In the genomic region with DNA sequence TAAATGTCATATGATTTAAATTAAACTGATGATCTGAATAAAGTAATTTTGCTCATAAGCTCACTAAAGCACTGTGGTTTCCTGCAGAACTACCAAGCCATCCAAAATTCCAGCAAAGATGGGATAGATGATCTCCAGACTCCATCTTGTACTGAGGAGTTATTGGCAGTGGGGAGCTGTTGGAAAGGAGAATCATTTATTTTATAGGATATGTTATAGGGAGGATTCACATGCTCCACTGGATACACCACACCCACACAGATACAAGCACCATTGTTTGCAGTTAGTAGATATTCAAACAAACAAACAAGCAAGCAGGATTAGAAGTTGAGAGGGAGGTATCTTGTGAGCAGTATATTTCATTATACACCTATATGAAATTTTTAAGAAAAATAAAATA, we compare ENCODE assay signal across 27 mouse cellular contexts.
"Had no signal": no experiment of that assay in that cellular context is flagged by ENCODE, and none has a peak within 500 bp of the region (broad histone marks: within the 10 kb centered on the region; RNA-seq: fewer than 3 reads in every experiment).

No protein-coding gene starts in this region.

- H3K27ac ChIP-seq: heart, adult 2 months; heart, embryonic 13.5 days; heart, embryonic 15.5 days; hindbrain, embryonic 13.5 days; hindbrain, embryonic 15.5 days; hindbrain, postnatal 0 days; kidney, embryonic 15.5 days; kidney, postnatal 0 days; limb, embryonic 12.5 days; liver, embryonic 13.5 days; liver, embryonic 15.5 days had no signal

- H3K9me3 ChIP-seq: heart, embryonic 13.5 days; heart, embryonic 15.5 days; hindbrain, embryonic 13.5 days; hindbrain, embryonic 15.5 days; kidney, embryonic 15.5 days; limb, embryonic 12.5 days; liver, embryonic 13.5 days; liver, embryonic 15.5 days had no signal

- H3K36me3 ChIP-seq: heart, embryonic 13.5 days; heart, embryonic 15.5 days; hindbrain, embryonic 13.5 days; hindbrain, embryonic 15.5 days; kidney, embryonic 15.5 days; limb, embryonic 12.5 days; liver, embryonic 13.5 days; liver, embryonic 15.5 days had no signal

- DNase-seq: gastrocnemius, postnatal 14 days; gastrocnemius, postnatal 36 days; heart, adult 2 months; heart, postnatal 14 days; heart, postnatal 36 days; kidney, adult 11 months; kidney, adult 2 months; kidney, adult 9 months; kidney, postnatal 14 days; kidney, postnatal 36 days; layer of hippocampus, adult 9-11 months; layer of hippocampus, postnatal 36 days; liver; liver, embryonic 13.5 days; liver, postnatal 0 days had no signal

- H3K4me3 ChIP-seq: heart, adult 2 months; heart, embryonic 13.5 days; heart, embryonic 15.5 days; hindbrain, embryonic 13.5 days; hindbrain, embryonic 15.5 days; kidney, embryonic 15.5 days; limb, embryonic 12.5 days; liver, embryonic 13.5 days; liver, embryonic 15.5 days had no signal

- ATAC-seq: intestine, embryonic 16.5 days; liver, postnatal 0 days had no signal

- H3K27me3 ChIP-seq: heart, embryonic 13.5 days; heart, embryonic 15.5 days; hindbrain, embryonic 13.5 days; hindbrain, embryonic 15.5 days; kidney, embryonic 15.5 days; limb, embryonic 12.5 days; liver, embryonic 13.5 days; liver, embryonic 15.5 days had no signal

- H3K4me2 ChIP-seq: heart, embryonic 11.5 days; heart, embryonic 13.5 days; heart, embryonic 15.5 days; hindbrain, embryonic 13.5 days; hindbrain, embryonic 15.5 days; kidney, embryonic 15.5 days; limb, embryonic 12.5 days; liver, embryonic 11.5 days; liver, embryonic 13.5 days; liver, embryonic 15.5 days had no signal

- H3K9ac ChIP-seq: heart, embryonic 13.5 days; heart, embryonic 15.5 days; hindbrain, embryonic 13.5 days; hindbrain, embryonic 15.5 days; kidney, embryonic 15.5 days; limb, embryonic 12.5 days; liver, embryonic 13.5 days; liver, embryonic 15.5 days; liver, postnatal 0 days had no signal

- H3K4me1 ChIP-seq: heart, embryonic 13.5 days; heart, embryonic 15.5 days; hindbrain, embryonic 13.5 days; hindbrain, embryonic 15.5 days; kidney, embryonic 15.5 days; liver, embryonic 13.5 days; liver, embryonic 15.5 days had no signal
